In genomic region chr19:21119477-21119876, GRCm38 (mm10) we compare ENCODE assay signal across 16 mouse cellular contexts.
DNase-seq lines count a peak whose midpoint lies in the region; ATAC-seq and TF ChIP-seq lines count a peak whose summit lies in the region.
"Had no signal": no experiment of that assay in that cellular context is flagged by ENCODE, and none has a peak within 500 bp of the region (broad histone marks: within the 10 kb centered on the region; RNA-seq: fewer than 3 reads in every experiment).

No protein-coding gene starts in this region.

- in situ Hi-C loops in Patski (cut with MboI; ENCODE audit: low pct_unique_long_range_greater_than_20kb) = no loop called here

- no peak for TF ChIP-seq CTCF in Patski (IDR thresholded peaks at IDR 0.05)
- no peak for TF ChIP-seq CTCF in olfactory bulb, adult 2 months (IDR thresholded peaks at IDR 0.05; ENCODE audit: insufficient read depth, low read depth, low read length)

- WGBS in olfactory bulb, adult 2 months = 34% methylated on average over 6 of the region's 6 CpGs

- peak overlapping the region; percentile 83 for H3K27ac ChIP-seq in olfactory bulb, adult 2 months (ENCODE audit: insufficient read depth, low read depth, low read length)
- H3K27ac ChIP-seq: kidney, postnatal 0 days; limb, embryonic 13.5 days; liver, embryonic 15.5 days; midbrain, embryonic 15.5 days had no signal

- no peak for TF ChIP-seq POLR2A in olfactory bulb, adult 2 months (IDR thresholded peaks at IDR 0.05; ENCODE audit: insufficient read depth, low read depth, low read length)

- POLR2A ChIA-PET in Patski (lab: Charles Lee) = no interaction called here

- no peak overlapping the region for H3K4me3 ChIP-seq in olfactory bulb, adult 2 months (ENCODE audit: insufficient read depth, low read depth, low read length)
- H3K4me3 ChIP-seq: erythroblast, embryonic 14.5 days; limb, embryonic 13.5 days; liver, embryonic 15.5 days; midbrain, embryonic 15.5 days had no signal

- DNase-seq in frontal cortex, postnatal 25 days (ENCODE audit: low spot score in 2 of 2) = no peak
- peak; percentile 26 for DNase-seq in right cerebral cortex, adult 18-20 months
- no peak for DNase-seq in right cerebral cortex, postnatal 4 days
- peak; percentile 87 for DNase-seq in Patski (ENCODE audit: low read depth, low spot score)
- DNase-seq in thymus, postnatal 4 days = no peak
- DNase-seq in kidney, postnatal 25 days = no peak
- DNase-seq: cerebellum, postnatal 25 days; gastrocnemius, postnatal 36 days; lung, postnatal 10 days had no signal

- CTCF ChIA-PET in Patski (lab: Charles Lee) = interaction anchor here (1.3 kb wide), 2 partner anchors 9 to 33 kb away, joined by 3 to 4 read pairs; no protein-coding TSS in a partner anchor

- ATAC-seq in frontal cortex, adult (ENCODE audit: low TSS enrichment) = peak; percentile 82
- ATAC-seq in Patski = peak; percentile 98
- ATAC-seq: midbrain, embryonic 15.5 days had no signal

- H3K4me1 ChIP-seq in olfactory bulb, adult 2 months (ENCODE audit: control insufficient read depth, insufficient read depth, low read length) = no peaks in the 10 kb centered on the region
- H3K4me1 ChIP-seq: limb, embryonic 13.5 days; liver, embryonic 15.5 days; midbrain, embryonic 15.5 days had no signal

- no peaks in the 10 kb centered on the region for H3K27me3 ChIP-seq in Patski
- H3K27me3 ChIP-seq: limb, embryonic 13.5 days; liver, embryonic 15.5 days; midbrain, embryonic 15.5 days had no signal

Comparison
In these comparisons a context has a peak if more than half of its experiments do, and no peak if none do; other contexts are left out.
1. DNase-seq: peak in right cerebral cortex, adult 18-20 months (single experiment) and Patski (single experiment); none in frontal cortex, postnatal 25 days (0 of 2), right cerebral cortex, postnatal 4 days (single experiment), thymus, postnatal 4 days (single experiment) and kidney, postnatal 25 days (0 of 2).